Mouse (Mus musculus): ENCODE data around the gene Pkdrej.

DNA sequence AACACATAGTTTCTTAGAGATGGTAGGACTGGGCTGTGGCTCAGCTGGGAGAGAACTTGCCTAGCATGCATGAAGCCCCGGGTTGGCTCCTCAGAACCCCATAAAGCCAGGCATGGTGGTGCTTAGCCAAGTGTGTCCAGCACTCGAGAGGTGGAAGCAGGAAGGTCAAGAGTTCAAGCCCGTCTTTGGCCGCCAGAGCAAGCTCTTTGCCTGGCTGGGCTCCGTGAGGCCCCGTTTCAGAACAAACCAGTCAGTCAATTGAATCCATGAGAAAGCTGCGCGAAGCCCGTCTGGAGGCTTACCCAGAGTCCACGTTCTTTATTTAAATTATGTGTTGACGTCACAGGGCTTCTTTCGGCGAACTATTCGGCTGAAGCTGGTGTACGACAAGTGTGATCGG, 32.9 kb downstream of the Pkdrej start:
- TF ChIP-seq CTCF (IDR thresholded peaks at IDR 0.05; ENCODE audit: low read depth) = no peak
- TF ChIP-seq EP300 (IDR thresholded peaks at IDR 0.05; ENCODE audit: low read depth) = no peak

Data from heart, postnatal 0 days (tissue).